ENCODE assay signal across 8 mouse cellular contexts in genomic region chr17:36314511-36314910, GRCm38 (mm10). TPM values are rescaled to one million over a fixed set of nuclear protein-coding genes. Genes with fewer than 3 reads are reported as not detected.
DNase-seq lines count a peak whose midpoint lies in the region; ATAC-seq and TF ChIP-seq lines count a peak whose summit lies in the region.

No protein-coding gene starts in this region.

- H3K4me1 ChIP-seq in heart, embryonic 11.5 days (ENCODE audit: control insufficient read depth, insufficient read depth, low read length), result no peaks in the 10 kb centered on the region
- H3K4me1 ChIP-seq in limb, embryonic 13.5 days, result 0 out of 2 replicates have a peak, but pooled peaks cover 5% of the 10 kb centered on the region
- H3K4me1 ChIP-seq in neural tube, embryonic 15.5 days, result peaks cover 12% of the 10 kb centered on the region

- no peaks in the 10 kb centered on the region for H3K36me3 ChIP-seq in heart, embryonic 11.5 days (ENCODE audit: control insufficient read depth, insufficient read depth, low read length)
- H3K36me3 ChIP-seq in C2C12 (ENCODE audit: control insufficient read depth, insufficient read depth), result no peaks in the 10 kb centered on the region
- no peaks in the 10 kb centered on the region for H3K36me3 ChIP-seq in limb, embryonic 13.5 days
- H3K36me3 ChIP-seq in neural tube, embryonic 15.5 days, result no peaks in the 10 kb centered on the region

- 4% methylated on average over 9 of the region's 9 CpGs for WGBS in heart, embryonic 11.5 days (ENCODE audit: insufficient replicate concordance)
- WGBS in limb, embryonic 13.5 days, result 3% methylated on average over 9 of the region's 9 CpGs
- WGBS in neural tube, embryonic 15.5 days, result 5% methylated on average over 9 of the region's 9 CpGs

- H3K9me3 ChIP-seq in heart, embryonic 11.5 days (replicated peaks; ENCODE audit: control insufficient read depth, low read length), result no peaks in the 10 kb centered on the region
- no peaks in the 10 kb centered on the region for H3K9me3 ChIP-seq in limb, embryonic 13.5 days
- no peaks in the 10 kb centered on the region for H3K9me3 ChIP-seq in neural tube, embryonic 15.5 days (replicated peaks)

- H3K9ac ChIP-seq in heart, embryonic 11.5 days (ENCODE audit: low read depth, low read length), result no peak overlapping the region; the same call in 1 of the 2 replicates
- H3K9ac ChIP-seq in limb, embryonic 13.5 days, result peak overlapping the region; percentile 59; the same call in 1 of the 2 replicates
- H3K9ac ChIP-seq in neural tube, embryonic 15.5 days (replicated peaks), result peak overlapping the region; percentile 67

- DNase-seq in heart, adult 11 months, result no peak
- DNase-seq in cerebellum, adult 8-10 months, result peak; percentile 27
- DNase-seq in frontal cortex, postnatal 14 days (ENCODE audit: low spot score in 2 of 2), result peak; percentile 7 to 16
- no peak for DNase-seq in spleen, adult 12 weeks (ENCODE audit: low spot score)

- no peak for TF ChIP-seq CTCF in C2C12 (IDR thresholded peaks at IDR 0.05; ENCODE audit: control insufficient read depth, insufficient read depth, insufficient read length)

- no peak for ATAC-seq in heart, embryonic 11.5 days (replicated peaks; ENCODE audit: insufficient number of reproducible peaks, low FRiP score, low TSS enrichment)
- no peak for ATAC-seq in limb, embryonic 13.5 days (ENCODE audit: low FRiP score, low read depth)
- peak; percentile 42 for ATAC-seq in neural tube, embryonic 15.5 days (ENCODE audit: low FRiP score)

- no peaks in the 10 kb centered on the region for H3K79me2 ChIP-seq in C2C12 (ENCODE audit: control insufficient read depth, insufficient read depth)

- H3K4me2 ChIP-seq in heart, embryonic 11.5 days, result peak overlapping the region; percentile 87
- peak overlapping the region; percentile 66 for H3K4me2 ChIP-seq in limb, embryonic 13.5 days (replicated peaks)
- peak overlapping the region; percentile 73 for H3K4me2 ChIP-seq in neural tube, embryonic 15.5 days

- no peak overlapping the region for H3ac ChIP-seq in C2C12 (ENCODE audit: control insufficient read depth, insufficient read length, low read depth)

- no peaks in the 10 kb centered on the region for H3K79me3 ChIP-seq in C2C12 (ENCODE audit: low read depth)

- H3K27me3 ChIP-seq in heart, embryonic 11.5 days (ENCODE audit: control insufficient read depth, insufficient read depth, low read length), result peaks cover 4% of the 10 kb centered on the region; the same call in 1 of the 2 replicates
- H3K27me3 ChIP-seq in C2C12 (ENCODE audit: control insufficient read depth, insufficient read depth, insufficient read length), result no peaks in the 10 kb centered on the region
- H3K27me3 ChIP-seq in limb, embryonic 13.5 days, result no peaks in the 10 kb centered on the region
- H3K27me3 ChIP-seq in neural tube, embryonic 15.5 days (replicated peaks), result no peaks in the 10 kb centered on the region

- H3K4me3 ChIP-seq in heart, embryonic 11.5 days (ENCODE audit: low read depth, low read length), result peak overlapping the region; percentile 48
- H3K4me3 ChIP-seq in C2C12 (ENCODE audit: insufficient read depth, poor library complexity, severe bottlenecking), result peak overlapping the region; percentile 28
- peak overlapping the region; percentile 54 for H3K4me3 ChIP-seq in limb, embryonic 13.5 days
- peak overlapping the region; percentile 52 for H3K4me3 ChIP-seq in neural tube, embryonic 15.5 days (replicated peaks)

- no peak overlapping the region for H3K27ac ChIP-seq in heart, embryonic 11.5 days (ENCODE audit: low read depth, low read length)
- no peak overlapping the region for H3K27ac ChIP-seq in limb, embryonic 13.5 days
- peak overlapping the region; percentile 95 for H3K27ac ChIP-seq in neural tube, embryonic 15.5 days (replicated peaks)

TF ChIP-seq in C2C12, 6 proteins besides CTCF, POLR2A, EP300 and RAD21:
- no peak for TF ChIP-seq MYOD1 (IDR thresholded peaks at IDR 0.05; ENCODE audit: control insufficient read depth, insufficient read length, low read depth)
- TF ChIP-seq MYOG (IDR thresholded peaks at IDR 0.05; ENCODE audit: control insufficient read depth, extremely low read depth, insufficient read length), result no peak
- no peak for TF ChIP-seq MAX (IDR thresholded peaks at IDR 0.05)
- no peak for TF ChIP-seq USF1 (IDR thresholded peaks at IDR 0.05; ENCODE audit: low read depth)
- TF ChIP-seq FOSL1 (IDR thresholded peaks at IDR 0.05; ENCODE audit: insufficient read depth, low read length, poor library complexity, severe bottlenecking), result no peak
- no peak for TF ChIP-seq CEBPB (IDR thresholded peaks at IDR 0.05; ENCODE audit: low read depth)
TF ChIP-seq in C2C12: peak in this region for 0.

RNA-seq across cellular contexts. Expression of gene H2-M10.1, which starts 11.4 kb away (rescaled TPM):
- polyA plus RNA-seq in heart, embryonic 11.5 days (2014; fragmentation: Nextera tagmentation; extraction: Ambion mirVana), result not detected in 2 replicates
- not detected for polyA plus RNA-seq in C2C12 (2012; fragmentation: generic; extraction: Trizol)
- polyA plus RNA-seq in limb, embryonic 13.5 days (2015; fragmentation: Nextera tagmentation; extraction: Ambion mirVana), result not detected in 2 replicates
- polyA plus RNA-seq in neural tube, embryonic 15.5 days (2015; fragmentation: Nextera tagmentation; extraction: Ambion mirVana), result not detected in 2 replicates

RNA-seq across cellular contexts. Expression of gene H2-M10.2, which starts 28.2 kb away (rescaled TPM):
- not detected in 2 replicates for polyA plus RNA-seq in heart, embryonic 11.5 days (2014; fragmentation: Nextera tagmentation; extraction: Ambion mirVana)
- polyA plus RNA-seq in C2C12 (2012; fragmentation: generic; extraction: Trizol), result not detected
- 0.31 TPM in 1 of 2 replicates, not detected in the other for polyA plus RNA-seq in limb, embryonic 13.5 days (2015; fragmentation: Nextera tagmentation; extraction: Ambion mirVana)
- polyA plus RNA-seq in neural tube, embryonic 15.5 days (2015; fragmentation: Nextera tagmentation; extraction: Ambion mirVana), result 0.18 and 0.27 TPM in 2 replicates

RNA-seq across cellular contexts. Expression of gene Trim39, which starts 42.5 kb away (rescaled TPM):
- 9.1 and 9.6 TPM in 2 replicates for polyA plus RNA-seq in heart, embryonic 11.5 days (2014; fragmentation: Nextera tagmentation; extraction: Ambion mirVana)
- polyA plus RNA-seq in C2C12 (2012; fragmentation: generic; extraction: Trizol), result 5.1 TPM
- polyA plus RNA-seq in limb, embryonic 13.5 days (2015; fragmentation: Nextera tagmentation; extraction: Ambion mirVana), result 22.0 and 23.1 TPM in 2 replicates
- 23.7 and 26.7 TPM in 2 replicates for polyA plus RNA-seq in neural tube, embryonic 15.5 days (2015; fragmentation: Nextera tagmentation; extraction: Ambion mirVana)

RNA-seq across cellular contexts. Expression of gene H2-M10.3, which starts 53.7 kb away (rescaled TPM):
- polyA plus RNA-seq in heart, embryonic 11.5 days (2014; fragmentation: Nextera tagmentation; extraction: Ambion mirVana), result not detected in 2 replicates
- not detected for polyA plus RNA-seq in C2C12 (2012; fragmentation: generic; extraction: Trizol)
- not detected in 2 replicates for polyA plus RNA-seq in limb, embryonic 13.5 days (2015; fragmentation: Nextera tagmentation; extraction: Ambion mirVana)
- polyA plus RNA-seq in neural tube, embryonic 15.5 days (2015; fragmentation: Nextera tagmentation; extraction: Ambion mirVana), result not detected in 2 replicates

RNA-seq across cellular contexts. Expression of gene Rpp21, which starts 56.6 kb away (rescaled TPM):
- polyA plus RNA-seq in heart, embryonic 11.5 days (2014; fragmentation: Nextera tagmentation; extraction: Ambion mirVana), result 97.9 and 100 TPM in 2 replicates
- polyA plus RNA-seq in C2C12 (2012; fragmentation: generic; extraction: Trizol), result 61.2 TPM
- 92.5 and 96.7 TPM in 2 replicates for polyA plus RNA-seq in limb, embryonic 13.5 days (2015; fragmentation: Nextera tagmentation; extraction: Ambion mirVana)
- 140 and 149 TPM in 2 replicates for polyA plus RNA-seq in neural tube, embryonic 15.5 days (2015; fragmentation: Nextera tagmentation; extraction: Ambion mirVana)

Comparison
In these comparisons a context has a peak if more than half of its experiments do, and no peak if none do; other contexts are left out.
1. DNase-seq: peak in cerebellum, adult 8-10 months (single experiment) and frontal cortex, postnatal 14 days (2 of 2); none in heart, adult 11 months (single experiment) and spleen, adult 12 weeks (single experiment).
2. Peak in every context shown above with its lines, with median percentiles within 50 percentile points of each other: H3K4me2 ChIP-seq and H3K4me3 ChIP-seq.